Mouse (Mus musculus): ENCODE results near the gene Dhrs3.

GRCm38 (mm10) chr4:144968371-144968770 lies 75.7 kb downstream of the Dhrs3 start:
- TF ChIP-seq NELFE (IDR thresholded peaks at IDR 0.05; ENCODE audit: low read depth, low read length), result no peak
- TF ChIP-seq SMC3 (IDR thresholded peaks at IDR 0.05; ENCODE audit: low read depth, low read length), result no peak
- no peak for TF ChIP-seq POLR2AphosphoS2 (IDR thresholded peaks at IDR 0.05; ENCODE audit: low read depth, low read length)
- no peak for TF ChIP-seq SIN3A (IDR thresholded peaks at IDR 0.05; ENCODE audit: low read length)
- TF ChIP-seq CTCF (conservative IDR thresholded peaks at IDR 0.05 in 1 of 2, IDR thresholded peaks at IDR 0.05 in 1 of 2; ENCODE audit: low read depth in 2 of 2, low read length in 2 of 2), result no peak
- no peak for TF ChIP-seq MAX (IDR thresholded peaks at IDR 0.05; ENCODE audit: low read length)
- no peak for TF ChIP-seq ZNF384 (IDR thresholded peaks at IDR 0.05; ENCODE audit: low read depth, low read length)
- no peak for TF ChIP-seq POLR2A (IDR thresholded peaks at IDR 0.05; ENCODE audit: low read depth, low read length)
- no peak for TF ChIP-seq TBP (conservative IDR thresholded peaks at IDR 0.05; ENCODE audit: low read depth, low read length)
- TF ChIP-seq MXI1 (IDR thresholded peaks at IDR 0.05; ENCODE audit: low read depth, low read length), result no peak
- no peak for TF ChIP-seq KAT2A (IDR thresholded peaks at IDR 0.05; ENCODE audit: insufficient replicate concordance, low read length)
